Mouse (Mus musculus) c-Kit-negative CD71-positive TER-119-positive erythroid progenitor cells, embryonic 14.5 days (primary cell): ENCODE data around the gene Btf3.

Source experiments
- DNase-seq: peaks from one replicate; pipeline ENCODE4 v3.0.0-alpha.2; 2013; ENCODE audit warnings: low read depth, low spot score

The Btf3 gene

DNA sequence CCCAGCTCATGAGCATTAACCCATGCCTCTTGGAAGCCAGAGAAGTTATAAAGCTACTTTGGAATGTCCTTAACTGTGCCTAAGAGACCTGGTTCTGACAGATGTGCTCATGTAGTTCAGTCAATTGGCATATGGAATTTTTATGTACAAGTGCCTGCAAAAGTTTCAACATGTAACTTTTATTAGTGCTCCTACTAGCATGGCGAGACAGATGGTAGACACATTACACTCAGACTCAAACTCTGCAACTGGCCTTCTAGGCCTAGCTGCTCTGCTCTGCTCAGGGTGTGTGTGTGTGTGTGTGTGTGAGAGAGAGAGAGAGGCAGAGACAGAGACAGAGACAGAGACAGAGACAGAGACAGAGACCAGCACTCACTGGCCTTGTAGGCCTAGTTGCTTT lies 19.4 kb upstream of the Btf3 start:
- DNase-seq = no peak

DNA sequence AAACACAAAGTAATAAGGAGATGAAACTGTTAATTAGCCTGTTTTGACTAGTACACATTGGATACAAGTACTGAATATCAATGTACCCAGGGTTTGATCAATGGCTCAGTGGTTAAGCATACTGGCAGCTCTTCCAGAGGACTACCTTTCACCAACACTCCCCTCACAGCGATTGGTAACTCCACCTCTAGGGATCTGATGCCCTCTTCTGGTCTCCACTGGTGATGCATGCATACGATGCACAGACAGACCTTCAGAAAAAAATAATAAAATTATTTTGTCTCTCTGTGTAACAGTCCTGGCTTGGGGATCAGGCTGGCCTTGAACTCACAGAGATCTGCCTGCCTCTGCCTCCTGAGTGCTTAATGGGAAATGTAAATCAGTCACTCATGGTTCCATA lies 15.3 kb upstream of the Btf3 start:
- DNase-seq = no peak

DNA sequence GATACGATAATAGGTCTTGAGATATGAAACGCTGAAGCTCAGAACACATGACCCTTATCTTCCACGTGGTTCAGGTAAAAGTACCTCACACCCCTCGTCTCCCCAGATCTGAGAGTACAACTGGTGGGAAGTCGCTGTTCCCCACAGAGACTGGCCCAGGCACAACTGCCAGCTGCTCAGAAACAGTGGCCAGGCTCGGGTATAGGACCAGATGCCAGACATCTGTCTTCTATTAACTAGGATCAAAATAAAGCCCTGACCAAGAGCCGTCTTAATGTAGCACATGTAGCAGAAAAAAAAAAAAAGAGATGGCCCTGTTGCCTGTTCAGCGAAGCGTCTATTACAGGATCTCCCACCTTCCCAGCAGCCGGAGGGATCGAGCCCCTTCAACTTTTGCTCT lies 8.2 kb upstream of the Btf3 start:
- no peak for DNase-seq

DNA sequence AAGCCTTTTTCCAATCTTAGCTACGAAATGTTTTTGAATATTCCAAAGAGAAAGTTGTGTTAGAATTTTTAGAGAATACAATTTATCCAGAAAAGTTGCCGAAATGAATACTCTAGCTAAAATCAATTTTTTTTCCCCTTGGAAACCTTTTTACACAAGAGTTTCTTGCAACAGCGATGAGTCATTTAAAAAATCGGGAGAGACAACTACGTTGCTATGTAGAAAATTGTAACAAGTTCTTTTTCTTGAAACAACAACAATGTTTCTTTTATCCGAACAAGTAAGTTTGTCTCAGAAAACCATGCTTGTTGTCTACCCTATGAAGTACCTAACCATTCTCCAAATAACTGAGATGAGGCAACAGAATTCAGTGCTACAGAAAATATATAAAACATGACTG lies 1.1 kb upstream of the Btf3 start:
- no peak for DNase-seq

- no peak for DNase-seq
Observed at GRCm38 (mm10) chr13:98317246-98317677, 456 bp upstream of the Btf3 start.

DNA sequence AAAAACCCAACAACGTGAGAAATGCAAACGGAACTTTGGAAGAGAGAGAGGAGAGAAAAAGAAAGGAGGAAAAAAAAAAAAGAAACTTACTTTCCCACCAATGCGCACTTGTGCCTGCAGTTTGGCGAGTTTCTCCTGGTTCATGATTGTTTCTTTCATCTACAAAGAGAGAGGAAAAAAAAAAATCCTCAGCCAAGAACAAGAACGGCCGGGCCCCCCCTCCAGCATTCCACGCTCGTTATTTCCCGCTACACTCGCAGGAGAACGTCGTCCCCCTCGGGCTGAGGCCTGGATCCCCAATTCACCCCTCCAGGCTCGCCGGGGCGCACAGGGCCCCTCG lies 696 bp downstream of the Btf3 start:
- DNase-seq = no peak

DNA sequence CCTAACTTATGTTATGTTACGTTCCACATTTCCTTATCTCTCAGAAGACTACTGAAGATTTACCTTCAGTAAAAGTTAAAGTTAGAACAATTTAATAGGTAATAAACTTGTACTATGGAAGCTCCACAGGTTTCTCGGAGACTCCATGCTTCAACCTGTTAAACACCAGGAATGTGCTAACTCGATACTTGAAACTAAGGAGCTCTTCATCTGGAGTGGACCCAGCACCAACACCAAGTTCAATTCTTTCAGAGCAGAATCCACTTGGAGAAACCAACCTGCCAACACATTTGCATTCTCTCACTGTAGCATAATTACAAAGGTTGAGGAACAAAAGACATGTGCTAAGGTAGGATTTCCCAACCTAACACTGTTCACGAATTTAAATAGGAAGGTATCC lies 1.7 kb downstream of the Btf3 start:
- DNase-seq = no peak

- DNase-seq = no peak
Observed at GRCm38 (mm10) chr13:98313631-98314030, 3.2 kb downstream of the Btf3 start.

GRCm38 (mm10) chr13:98311597-98311996 lies 5.2 kb downstream of the Btf3 start:
- DNase-seq = no peak

DNA sequence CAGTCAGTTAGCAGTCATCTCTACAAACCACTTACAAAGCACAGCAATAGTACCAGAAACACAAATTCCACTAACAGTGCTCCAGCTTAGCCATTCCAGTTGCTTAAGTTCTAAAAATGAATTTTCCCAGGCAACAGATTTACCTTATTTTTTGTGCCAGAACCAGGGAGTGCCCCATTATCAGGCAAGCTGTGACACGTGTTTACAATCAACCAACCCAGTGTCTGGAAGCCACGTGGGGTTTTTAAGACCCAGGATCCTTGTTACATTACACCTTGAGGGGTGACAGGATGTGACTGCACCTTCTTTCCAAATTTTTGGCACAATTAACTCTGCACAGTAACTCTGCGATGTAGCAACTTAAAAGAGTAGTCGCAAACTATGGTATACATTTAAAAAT lies 8.1 kb downstream of the Btf3 start:
- no peak for DNase-seq

DNA sequence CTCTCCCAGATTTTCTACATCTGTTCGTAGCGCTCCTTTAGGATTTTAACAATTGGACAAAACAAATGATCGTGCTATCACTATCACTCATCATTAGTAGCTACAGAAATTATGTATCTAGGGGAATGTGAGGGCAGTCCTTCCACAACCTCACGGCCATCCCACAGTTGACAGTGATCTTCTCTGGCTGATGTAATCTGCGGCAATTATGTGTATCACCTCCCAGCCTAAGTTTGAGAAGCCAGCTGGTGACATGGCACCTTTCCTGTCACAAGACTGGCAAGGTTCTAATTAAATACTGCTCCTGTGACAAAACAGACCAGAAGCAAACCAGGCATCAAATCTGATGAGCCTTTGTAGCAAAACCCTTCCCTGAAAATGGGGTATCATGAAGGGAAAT lies 8.8 kb downstream of the Btf3 start:
- DNase-seq = no peak

- DNase-seq = no peak
Observed at GRCm38 (mm10) chr13:98306852-98307475, 9.8 kb downstream of the Btf3 start.

- DNase-seq = no peak
Observed at GRCm38 (mm10) chr13:98306393-98306792, 10.4 kb downstream of the Btf3 start.

DNA sequence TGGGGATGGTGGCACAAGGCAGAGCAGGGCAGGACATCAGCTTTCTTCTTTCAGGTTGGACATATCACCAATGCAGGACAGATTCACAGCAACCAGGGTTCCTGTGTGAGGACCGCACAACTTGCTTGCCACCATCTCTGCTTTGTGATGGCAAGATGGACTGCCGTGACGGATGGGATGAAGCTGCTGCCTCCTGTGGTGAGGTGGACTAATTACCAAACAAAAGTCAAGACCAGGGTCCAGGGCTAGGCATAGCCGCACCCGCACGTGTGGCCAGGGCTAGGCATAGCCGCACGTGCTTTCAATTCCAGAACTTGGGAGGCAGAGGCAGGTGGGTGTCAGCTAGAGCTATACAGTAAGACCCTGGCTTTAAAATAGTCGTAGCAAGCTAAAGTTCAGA lies 11.5 kb downstream of the Btf3 start:
- no peak for DNase-seq

- DNase-seq = peak; percentile 48
Observed at GRCm38 (mm10) chr13:98298833-98299758, 17.7 kb downstream of the Btf3 start.

DNA sequence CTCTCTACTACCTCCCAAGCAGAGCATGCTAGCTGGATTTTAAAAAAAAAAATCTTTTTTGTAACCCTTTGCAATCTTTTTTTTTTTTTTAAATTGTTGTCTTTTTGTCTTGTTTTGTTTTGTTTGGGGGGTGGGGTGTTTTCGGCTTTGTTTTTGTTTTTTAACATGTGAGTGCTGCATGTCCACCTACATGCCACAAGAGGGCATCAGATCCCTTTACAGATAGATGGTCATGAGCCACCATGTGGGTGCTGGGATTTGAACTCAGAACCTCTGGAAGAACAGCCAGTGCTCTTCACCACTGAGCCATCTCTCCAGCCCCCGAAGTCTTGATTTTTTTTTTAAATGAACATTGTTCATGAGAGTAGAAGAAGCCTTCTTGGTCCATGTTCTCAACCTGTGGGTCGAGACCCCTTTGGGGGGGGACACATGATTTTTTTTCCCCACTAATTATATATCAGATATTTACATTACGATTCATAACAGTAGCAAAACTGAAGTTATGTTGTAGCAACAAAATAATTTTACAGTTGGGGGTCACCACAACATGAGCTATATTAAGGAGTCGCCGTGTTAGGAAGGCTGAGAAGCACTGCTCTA lies 18.8 kb downstream of the Btf3 start:
- no peak for DNase-seq

DNA sequence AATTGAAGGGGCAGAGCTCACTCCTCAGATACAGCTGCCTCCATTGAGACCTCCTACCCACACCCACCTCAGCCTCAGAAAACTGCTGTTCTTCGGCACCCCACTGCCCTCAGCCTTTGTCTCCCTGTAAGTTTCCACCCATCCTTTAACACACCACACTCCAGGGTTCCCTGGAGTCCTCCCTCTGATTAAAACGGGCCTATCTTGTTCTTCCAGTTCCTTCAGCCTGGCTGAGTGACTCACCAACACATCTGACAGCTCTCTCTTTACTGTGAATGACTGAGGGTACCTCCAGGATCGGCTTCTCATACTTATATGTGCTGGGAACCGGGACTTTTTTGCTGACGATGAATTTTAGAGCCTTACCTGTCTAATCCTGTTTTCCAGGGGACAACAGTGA lies 20.7 kb downstream of the Btf3 start:
- no peak for DNase-seq

DNA sequence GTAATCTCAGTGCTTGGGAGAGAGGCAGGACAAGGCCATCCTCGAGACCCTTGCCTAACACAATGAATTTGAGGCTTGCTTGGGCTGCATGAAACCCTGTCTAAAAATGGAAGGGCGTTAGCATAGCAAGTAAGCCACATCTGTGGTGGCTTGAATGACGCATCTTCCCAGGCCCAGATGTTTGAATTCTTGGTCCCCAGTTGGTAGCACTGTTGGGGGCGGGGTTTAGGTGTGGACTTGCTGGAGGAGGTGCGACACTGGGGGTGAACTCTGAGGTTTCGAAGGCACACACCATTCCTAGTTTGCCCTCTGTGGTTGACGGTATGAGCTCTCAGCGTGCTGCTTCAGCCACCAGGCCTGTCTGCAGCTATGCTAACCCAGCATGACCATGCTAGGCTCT lies 25.1 kb downstream of the Btf3 start:
- DNase-seq = no peak

DNA sequence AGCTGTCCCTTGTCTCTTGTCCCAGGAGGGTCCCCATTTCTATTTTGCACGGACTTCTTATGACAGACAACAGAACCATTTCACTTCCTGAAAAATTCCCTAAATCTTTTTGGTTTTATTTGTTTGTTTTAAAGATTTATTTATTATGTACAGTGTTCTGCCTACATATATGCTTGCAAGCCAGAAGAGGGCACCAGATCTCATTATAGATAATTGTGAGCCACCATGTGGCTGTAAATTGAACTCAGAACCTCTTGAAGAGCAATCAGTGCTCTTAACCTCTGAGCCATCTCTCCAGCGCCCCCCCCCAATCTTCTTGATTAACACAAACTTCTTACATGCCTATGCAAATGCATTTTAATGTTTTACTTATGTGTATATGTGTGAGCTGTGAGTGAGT lies 26.1 kb downstream of the Btf3 start:
- DNase-seq = no peak

GRCm38 (mm10) chr13:98280990-98281650 lies 35.7 kb downstream of the Btf3 start:
- DNase-seq = no peak

GRCm38 (mm10) chr13:98279686-98280085 lies 37.1 kb downstream of the Btf3 start, which contains the start of gene Gm21976:
Gene Gm21976, plus strand, starts transcription at chr13:98279887.
- no peak for DNase-seq

DNA sequence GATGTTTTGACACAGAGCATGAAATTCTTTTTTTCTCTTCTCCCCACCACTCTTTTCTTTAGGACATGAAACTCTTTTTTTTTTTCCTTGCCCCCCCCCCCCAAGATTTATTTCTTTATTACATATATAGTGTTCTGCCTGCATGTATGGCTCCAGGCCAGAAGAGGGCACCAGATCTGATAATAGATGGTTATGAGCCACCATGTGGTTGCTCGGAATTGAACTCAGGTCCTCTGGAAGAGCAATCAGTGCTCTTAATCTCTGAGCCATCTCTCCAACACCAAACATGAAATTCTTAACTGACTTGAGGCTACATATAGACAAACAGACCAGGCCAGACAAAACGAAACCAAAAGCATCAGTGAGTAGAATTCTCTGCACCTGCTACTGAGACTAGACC lies 39.3 kb downstream of the Btf3 start:
- no peak for DNase-seq
